Mouse (Mus musculus) spleen, postnatal 14 days (tissue): Measurements from ENCODE around the gene Ccdc51.
A peak's percentile ranks its signal among the peaks of the same experiment; 100 is the strongest.

Experiments
- DNase-seq, 2 experiments: peaks; one replicate each; pipeline ENCODE4 v3.0.0; 2021 to 2022; ENCODE audit warnings: low spot score in 2 of 2

Gene Ccdc51

GRCm38 (mm10) chr9:109082124-109082800 lies at the start of gene Ccdc51, which contains the start of gene Tma7:
TSS of gene Ccdc51 (plus strand) at chr9:109082493.
TSS of gene Tma7 (minus strand) at chr9:109082587.
- peak; percentile 69 to 74 for DNase-seq

DNA sequence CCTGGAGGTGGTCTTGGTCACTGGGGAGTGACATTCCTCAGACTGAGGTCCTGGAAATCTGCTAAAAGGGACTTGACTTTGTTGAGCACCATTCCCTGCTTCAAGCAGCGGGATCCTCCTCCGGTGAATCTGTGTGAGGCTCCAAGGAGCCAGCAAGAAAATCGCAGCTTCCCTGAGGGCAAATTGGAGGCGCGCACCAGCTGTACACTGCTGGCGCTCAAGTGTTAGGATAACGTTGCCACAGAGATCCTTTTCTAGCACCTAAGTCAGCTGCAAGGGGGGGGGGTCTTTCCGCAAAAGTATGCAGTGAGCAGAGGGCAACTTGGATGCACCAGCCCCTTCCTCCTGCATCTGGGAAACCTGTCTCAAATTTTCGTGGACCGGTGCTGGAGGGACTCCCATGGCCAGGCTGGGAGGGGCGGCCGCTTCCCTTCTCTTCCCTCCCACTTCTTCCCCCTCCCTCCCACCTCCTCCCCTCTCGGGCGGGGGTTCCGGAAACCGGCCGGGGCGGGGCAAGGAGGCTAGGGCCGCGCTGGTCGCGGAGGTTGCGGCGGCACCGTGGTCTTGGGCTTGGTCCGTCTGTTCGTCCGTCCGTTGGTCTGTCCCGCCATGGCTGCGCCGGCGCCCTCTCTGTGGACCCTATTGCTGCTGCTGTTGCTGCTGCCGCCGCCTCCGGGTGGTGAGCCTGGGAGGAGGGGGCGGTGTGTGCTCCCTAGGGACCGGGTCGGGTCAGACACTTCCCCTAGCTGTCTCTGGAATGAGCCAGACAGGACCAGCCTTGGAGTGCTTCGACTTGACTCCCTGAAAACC lies 44.0 kb upstream of the Ccdc51 start, which contains the start of gene Shisa5:
Gene Shisa5, plus strand, starts transcription at position 480 of the 810 bp plus-strand sequence.
- DNase-seq, result peak; percentile 54 to 57

GRCm38 (mm10) chr9:109038901-109039364 lies 43.4 kb upstream of the Ccdc51 start:
- no peak for DNase-seq

DNA sequence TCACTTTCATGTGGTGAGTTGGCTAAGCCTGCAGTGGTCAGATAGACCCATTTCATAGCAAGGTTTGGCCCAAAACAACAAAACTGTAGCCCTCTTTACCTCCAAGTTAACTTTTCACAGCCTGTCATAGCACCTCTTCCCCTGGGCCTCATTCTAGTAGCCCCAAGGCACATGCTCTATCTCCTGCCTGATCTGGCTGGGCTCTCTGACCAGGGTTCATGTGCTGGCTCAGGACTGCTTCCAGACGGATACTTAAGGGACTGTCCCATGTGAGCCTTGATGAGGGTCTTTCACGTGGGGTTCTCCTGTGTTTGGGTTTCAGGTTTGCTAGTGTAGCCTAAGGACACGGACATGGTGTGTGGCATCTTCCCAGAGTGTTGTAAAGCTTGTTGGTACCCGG lies 42.6 kb upstream of the Ccdc51 start:
- no peak for DNase-seq

GRCm38 (mm10) chr9:109040216-109040615 lies 42.1 kb upstream of the Ccdc51 start:
- no peak for DNase-seq

DNA sequence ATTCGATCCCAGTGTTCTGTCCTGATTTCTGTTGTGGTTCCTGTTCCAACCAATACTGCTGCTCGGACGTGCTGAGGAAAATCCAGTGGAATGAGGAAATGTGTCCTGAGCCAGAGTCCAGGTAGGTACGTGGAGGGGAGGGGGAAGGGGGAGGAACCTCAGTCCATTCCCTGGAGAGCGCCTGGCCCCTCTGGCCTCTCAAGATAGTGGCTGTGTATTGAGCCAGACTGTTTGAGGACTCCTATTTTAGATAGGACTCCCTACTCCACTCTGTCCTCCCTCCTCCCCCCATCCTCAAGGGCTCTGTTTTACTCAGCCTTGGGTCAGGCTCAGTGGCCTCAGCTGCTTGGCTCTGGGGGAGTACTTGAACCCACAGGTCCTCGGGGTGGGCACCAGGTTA lies 41.4 kb upstream of the Ccdc51 start:
- no peak for DNase-seq

DNA sequence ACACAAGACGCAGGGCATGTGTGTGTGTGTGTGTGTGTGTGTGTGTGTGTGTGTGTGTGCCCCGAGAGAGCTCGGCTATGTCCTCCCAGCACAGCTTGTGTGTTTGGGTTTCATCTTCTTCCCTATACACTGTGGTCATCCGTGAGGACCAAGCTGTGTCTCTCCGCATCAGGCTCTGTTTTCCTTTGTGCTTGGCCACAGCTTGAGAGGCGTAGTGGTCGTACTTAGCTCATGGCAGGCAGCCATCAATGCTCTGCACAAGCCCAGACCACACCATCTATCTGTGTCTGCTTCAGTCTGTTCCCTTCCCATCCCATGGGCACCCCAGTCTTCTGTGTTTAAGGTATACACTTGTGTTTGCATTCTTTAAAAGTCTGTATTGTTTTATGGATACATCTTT lies 40.9 kb upstream of the Ccdc51 start:
- peak in 1 of 2 experiments; percentile 0 for DNase-seq

DNA sequence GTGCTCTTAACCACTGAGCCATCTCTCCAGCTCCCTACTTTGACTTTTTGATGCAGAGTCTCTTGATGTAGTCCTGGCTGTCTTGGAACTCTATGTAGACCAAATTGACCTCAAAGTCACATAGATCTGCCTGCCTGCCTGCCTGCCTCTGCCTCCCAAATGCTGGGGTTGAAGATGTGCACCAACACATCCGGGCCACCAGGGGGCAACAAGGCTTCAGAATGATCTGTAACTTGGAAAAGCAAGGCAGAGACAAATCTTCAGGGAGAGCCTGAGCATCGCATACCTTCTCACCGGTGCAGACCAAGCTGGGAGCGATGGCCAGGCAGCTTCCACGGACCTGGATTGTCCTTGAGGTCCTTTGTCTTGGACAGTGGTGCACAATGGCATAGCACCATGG lies 36.0 kb upstream of the Ccdc51 start:
- DNase-seq, result peak; percentile 50 to 68

- no peak for DNase-seq
Measured at GRCm38 (mm10) chr9:109049316-109049715, 33.0 kb upstream of the Ccdc51 start.

- DNase-seq, result no peak
Measured at GRCm38 (mm10) chr9:109049996-109050673, 32.2 kb upstream of the Ccdc51 start.

DNA sequence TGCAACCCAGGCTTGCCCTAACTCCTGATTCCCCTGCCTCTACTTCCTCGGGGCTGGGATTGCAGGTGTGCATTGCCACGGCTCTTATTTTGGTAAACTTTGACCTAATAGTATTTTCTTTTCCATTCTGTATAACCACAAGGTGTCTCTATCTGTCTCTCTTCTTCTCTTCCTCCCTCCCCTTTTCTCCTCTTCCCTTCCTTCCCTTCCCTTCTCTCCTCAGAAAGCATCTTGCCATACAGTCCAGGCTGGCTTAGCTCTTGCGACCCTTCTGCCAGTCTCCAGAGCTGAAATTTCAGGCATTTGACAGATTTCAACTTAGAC lies 31.7 kb upstream of the Ccdc51 start:
- peak in 1 of 2 experiments; percentile 6 for DNase-seq

DNA sequence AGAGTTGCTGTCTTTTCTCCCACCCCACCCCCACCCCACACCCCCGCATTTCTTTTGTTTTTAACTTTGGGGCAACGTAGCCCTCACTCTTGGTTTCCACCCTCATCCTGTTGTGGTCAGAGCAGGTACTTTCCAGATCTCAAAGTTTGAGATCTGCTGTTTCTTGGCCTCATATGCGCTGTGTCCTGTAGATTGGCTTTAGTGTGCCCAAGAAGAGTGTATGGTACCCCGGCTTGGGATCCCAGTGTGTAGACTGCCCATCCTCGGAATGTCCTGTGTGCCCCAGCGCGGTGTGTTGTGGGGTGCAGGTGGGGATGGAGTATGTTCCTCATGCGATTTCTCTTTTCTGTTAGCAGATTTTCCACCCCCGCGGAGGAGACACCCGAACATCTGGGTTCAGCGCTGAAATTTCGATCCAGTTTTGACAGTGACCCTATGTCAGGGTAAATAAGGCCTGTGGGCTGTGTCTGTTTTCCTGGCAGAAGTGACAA lies 31.2 kb upstream of the Ccdc51 start:
- DNase-seq, result peak in 1 of 2 experiments; percentile 32

DNA sequence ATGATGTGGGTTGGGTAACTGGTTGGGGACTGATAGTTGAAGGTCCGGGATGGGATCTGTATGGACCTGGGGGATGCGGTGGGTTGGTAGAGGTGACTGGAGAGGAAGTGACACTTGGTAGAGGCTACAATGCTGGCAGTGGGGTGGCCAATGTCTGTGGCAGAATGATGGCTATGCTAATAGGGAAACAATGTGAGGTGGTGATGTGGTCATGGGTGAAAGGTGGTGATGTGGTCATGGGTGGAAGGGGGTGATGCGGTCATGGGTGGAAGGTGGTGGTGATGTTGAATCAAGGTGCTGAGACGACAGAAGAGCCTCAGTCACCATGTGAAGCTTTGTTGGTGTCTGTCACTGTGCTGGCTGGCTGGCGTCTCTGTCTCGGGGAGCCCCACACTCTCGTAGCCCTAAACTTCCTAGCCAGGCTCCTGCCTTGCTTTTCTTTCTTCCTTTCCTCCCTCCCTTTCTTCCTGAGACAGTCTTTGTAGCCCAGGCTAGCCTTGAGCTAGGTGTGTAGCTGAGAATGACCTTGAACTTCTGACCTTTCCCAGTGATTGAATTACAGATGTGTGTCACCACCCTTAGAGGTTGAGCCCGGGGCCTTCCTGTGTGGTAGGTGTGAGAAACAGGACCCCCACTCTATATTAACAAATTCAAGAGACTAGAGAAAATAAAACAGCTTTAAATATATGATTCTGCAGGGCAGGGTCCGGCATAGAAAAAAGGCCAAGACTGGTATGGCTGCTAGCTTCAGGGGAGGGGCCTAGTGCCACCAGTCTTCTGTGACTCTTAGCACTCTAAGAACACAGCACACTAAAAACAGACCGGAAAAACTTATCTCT lies 30.4 kb upstream of the Ccdc51 start:
- peak; percentile 10 to 25 for DNase-seq

- peak in 1 of 2 experiments; percentile 8 for DNase-seq
Measured at GRCm38 (mm10) chr9:109052490-109053260, 29.6 kb upstream of the Ccdc51 start.

GRCm38 (mm10) chr9:109053366-109053765 lies 28.9 kb upstream of the Ccdc51 start:
- no peak for DNase-seq

DNA sequence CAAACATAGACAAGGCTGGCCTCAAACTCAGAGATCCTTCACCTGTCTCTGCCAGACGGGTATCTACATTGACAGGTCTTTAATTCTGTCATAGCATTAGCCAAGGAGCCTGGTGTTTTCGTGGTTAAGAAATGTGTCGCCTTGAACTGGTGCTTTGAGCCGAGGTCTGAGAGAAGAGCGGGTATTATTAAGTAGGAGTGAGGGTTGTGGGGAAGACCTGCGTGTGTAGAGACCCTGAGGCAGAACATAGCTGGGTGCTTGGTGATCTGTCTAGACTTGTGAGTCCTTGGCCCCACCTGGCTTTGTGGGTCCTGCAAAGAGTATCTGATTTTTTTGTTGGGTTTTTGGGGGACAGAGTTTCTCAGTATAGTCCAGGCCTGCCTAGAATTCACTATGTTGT lies 28.4 kb upstream of the Ccdc51 start:
- no peak for DNase-seq

- peak in 1 of 2 experiments; percentile 33 for DNase-seq
Measured at GRCm38 (mm10) chr9:109054712-109055111, 27.6 kb upstream of the Ccdc51 start.

- no peak for DNase-seq
Measured at GRCm38 (mm10) chr9:109055271-109056030, 26.8 kb upstream of the Ccdc51 start.

DNA sequence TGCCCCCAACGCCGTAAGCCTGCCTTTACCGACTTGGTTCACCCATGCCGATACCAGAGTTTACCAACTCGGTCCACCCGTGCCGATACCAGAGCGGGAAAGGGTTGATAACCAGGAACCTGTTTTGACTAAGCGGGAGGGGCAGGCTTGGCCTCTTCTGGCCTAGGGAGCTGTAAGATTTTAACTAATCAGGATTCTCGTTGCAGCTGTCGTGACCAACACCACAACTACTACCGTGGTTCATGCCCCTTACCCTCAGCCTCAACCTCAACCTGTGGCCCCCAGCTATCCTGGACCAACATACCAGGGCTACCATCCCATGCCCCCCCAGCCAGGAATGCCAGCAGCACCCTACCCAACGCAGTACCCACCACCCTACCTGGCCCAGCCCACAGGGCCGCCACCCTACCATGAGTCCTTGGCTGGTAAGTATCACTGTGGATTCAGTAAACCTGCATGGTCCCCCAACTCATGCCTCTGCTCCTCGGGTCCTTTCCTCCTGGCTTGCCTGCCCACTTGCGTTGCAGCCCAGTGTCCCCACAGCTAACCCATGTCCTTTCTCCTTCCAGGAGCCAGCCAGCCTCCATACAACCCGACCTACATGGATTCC lies 26.1 kb upstream of the Ccdc51 start:
- DNase-seq, result no peak
